Mouse (Mus musculus) spleen, embryonic (tissue): ENCODE data around the gene Ssty1.
"Not testable (repeated sequence)": the region's sequence is repeated elsewhere in the genome, so short reads cannot be mapped to it uniquely, and the experiment has no call there.

ENCODE experiments used
- CTCF ChIA-PET: fragments of 350-600 bp; sonication (Branson Sonifier 250); formaldehyde crosslinking; loops from one replicate; lab custom pipeline; 2022; lab: Charles Lee

Ssty1 gene

GRCm38 (mm10) chrY:18088816-18089215 is at the start of gene Ssty1:
Ssty1 (plus strand) TSS chrY:18089116.
- CTCF ChIA-PET = not testable (repeated sequence)

GRCm38 (mm10) chrY:18061712-18062111 is 27.2 kb upstream of the Ssty1 start, which contains the start of gene Gm21764:
Gm21764 (minus strand) TSS chrY:18061812.
- CTCF ChIA-PET = not testable (repeated sequence)
